Mouse (Mus musculus): ENCODE data around the gene Ahdc1. TPM values are rescaled to one million over a fixed set of nuclear protein-coding genes. Genes with fewer than 3 reads are reported as not detected.
A peak's percentile ranks its signal among the peaks of the same experiment; 100 is the strongest.

The Ahdc1 gene
- total and polyA plus RNA-seq, 2 experiments from 2014 or later, result 11.0 to 115 TPM

- Histone ChIP-seq H3K4me3 (ENCODE audit: low read depth, low read length) (no peak overlapping the region), H3K4me1 (ENCODE audit: insufficient read depth, low read length) (peaks cover 2% of the 10 kb centered on the region), H3K9me3 (ENCODE audit: low read length) (no peaks in the 10 kb centered on the region), H3K27ac (ENCODE audit: low read depth, low read length) (no peak overlapping the region), H3K9ac (replicated peaks; ENCODE audit: low read length, poor library complexity, severe bottlenecking) (no peak overlapping the region), H3K27me3 (ENCODE audit: insufficient read depth, low read length) (peaks cover 5% of the 10 kb centered on the region; the same call in 1 of the 2 replicates), H3K36me3 (ENCODE audit: insufficient read depth, low read length) (no peaks in the 10 kb centered on the region), H3K4me2 (ENCODE audit: low read depth, low read length, poor library complexity, severe bottlenecking) (no peak overlapping the region)
- ATAC-seq (ENCODE audit: low FRiP score), result no peak
- WGBS, result 1% methylated on average over 4 of the region's 4 CpGs
- DNase-seq (ENCODE audit: low spot score), result peak; percentile 80
- TF ChIP-seq CTCF (IDR thresholded peaks at IDR 0.05), result peak; percentile 92
Observed at GRCm38 (mm10) chr4:133009131-133009530, 1.9 kb upstream of the Ahdc1 start.

DNA sequence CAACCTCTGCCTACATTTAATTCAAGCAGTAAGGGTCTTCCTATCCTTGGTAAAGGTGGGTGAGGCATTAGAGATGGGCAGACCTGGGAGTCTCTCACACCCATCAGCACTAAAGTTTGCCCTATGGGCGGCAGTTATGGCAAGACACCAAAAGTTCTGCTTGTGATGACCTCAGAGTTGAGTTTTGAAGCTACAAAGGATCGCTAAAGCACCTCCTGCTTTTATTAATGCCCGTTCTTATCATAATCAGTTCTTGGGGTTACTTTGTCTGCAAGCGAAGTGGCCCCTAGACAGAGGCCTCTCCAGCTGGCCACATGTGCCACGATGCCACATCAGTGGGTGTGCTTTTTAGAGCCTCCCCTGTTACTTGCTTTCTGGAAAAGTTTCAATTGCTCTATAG is 1.4 kb upstream of the Ahdc1 start:
- no peaks in the 10 kb centered on the region for H3K9me3 ChIP-seq (ENCODE audit: low read length)
- DNase-seq (ENCODE audit: low spot score), result no peak
- no peak overlapping the region for H3K4me2 ChIP-seq (ENCODE audit: low read depth, low read length, poor library complexity, severe bottlenecking)
- ATAC-seq (ENCODE audit: low FRiP score), result no peak
- peaks cover 5% of the 10 kb centered on the region; the same call in 1 of the 2 replicates for H3K27me3 ChIP-seq (ENCODE audit: insufficient read depth, low read length)
- no peak for TF ChIP-seq CTCF (IDR thresholded peaks at IDR 0.05)
- H3K4me3 ChIP-seq (ENCODE audit: low read depth, low read length), result no peak overlapping the region
- no peak overlapping the region for H3K27ac ChIP-seq (ENCODE audit: low read depth, low read length)
- H3K4me1 ChIP-seq (ENCODE audit: insufficient read depth, low read length), result peaks cover 7% of the 10 kb centered on the region
- no peak overlapping the region for H3K9ac ChIP-seq (replicated peaks; ENCODE audit: low read length, poor library complexity, severe bottlenecking)
- H3K36me3 ChIP-seq (ENCODE audit: insufficient read depth, low read length), result no peaks in the 10 kb centered on the region
- WGBS, result 62% methylated on average over 5 of the region's 5 CpGs

GRCm38 (mm10) chr4:133010611-133011010 is 449 bp upstream of the Ahdc1 start:
- H3K4me1 ChIP-seq (ENCODE audit: insufficient read depth, low read length), result peaks cover 13% of the 10 kb centered on the region
- 0 out of 2 replicates have a peak overlapping the region, but pooled peaks have one; percentile 95 for H3K9ac ChIP-seq (replicated peaks; ENCODE audit: low read length, poor library complexity, severe bottlenecking)
- H3K4me3 ChIP-seq (ENCODE audit: low read depth, low read length), result peak overlapping the region; percentile 95
- under 1% methylated on average over 17 of the region's 17 CpGs for WGBS
- no peaks in the 10 kb centered on the region for H3K9me3 ChIP-seq (ENCODE audit: low read length)
- TF ChIP-seq CTCF (IDR thresholded peaks at IDR 0.05), result no peak
- no peak overlapping the region for H3K27ac ChIP-seq (ENCODE audit: low read depth, low read length)
- H3K4me2 ChIP-seq (ENCODE audit: low read depth, low read length, poor library complexity, severe bottlenecking), result peak overlapping the region; percentile 98
- no peaks in the 10 kb centered on the region for H3K36me3 ChIP-seq (ENCODE audit: insufficient read depth, low read length)
- peaks cover 5% of the 10 kb centered on the region; the same call in 1 of the 2 replicates for H3K27me3 ChIP-seq (ENCODE audit: insufficient read depth, low read length)
- no peak for DNase-seq (ENCODE audit: low spot score)
- ATAC-seq (ENCODE audit: low FRiP score), result no peak

DNA sequence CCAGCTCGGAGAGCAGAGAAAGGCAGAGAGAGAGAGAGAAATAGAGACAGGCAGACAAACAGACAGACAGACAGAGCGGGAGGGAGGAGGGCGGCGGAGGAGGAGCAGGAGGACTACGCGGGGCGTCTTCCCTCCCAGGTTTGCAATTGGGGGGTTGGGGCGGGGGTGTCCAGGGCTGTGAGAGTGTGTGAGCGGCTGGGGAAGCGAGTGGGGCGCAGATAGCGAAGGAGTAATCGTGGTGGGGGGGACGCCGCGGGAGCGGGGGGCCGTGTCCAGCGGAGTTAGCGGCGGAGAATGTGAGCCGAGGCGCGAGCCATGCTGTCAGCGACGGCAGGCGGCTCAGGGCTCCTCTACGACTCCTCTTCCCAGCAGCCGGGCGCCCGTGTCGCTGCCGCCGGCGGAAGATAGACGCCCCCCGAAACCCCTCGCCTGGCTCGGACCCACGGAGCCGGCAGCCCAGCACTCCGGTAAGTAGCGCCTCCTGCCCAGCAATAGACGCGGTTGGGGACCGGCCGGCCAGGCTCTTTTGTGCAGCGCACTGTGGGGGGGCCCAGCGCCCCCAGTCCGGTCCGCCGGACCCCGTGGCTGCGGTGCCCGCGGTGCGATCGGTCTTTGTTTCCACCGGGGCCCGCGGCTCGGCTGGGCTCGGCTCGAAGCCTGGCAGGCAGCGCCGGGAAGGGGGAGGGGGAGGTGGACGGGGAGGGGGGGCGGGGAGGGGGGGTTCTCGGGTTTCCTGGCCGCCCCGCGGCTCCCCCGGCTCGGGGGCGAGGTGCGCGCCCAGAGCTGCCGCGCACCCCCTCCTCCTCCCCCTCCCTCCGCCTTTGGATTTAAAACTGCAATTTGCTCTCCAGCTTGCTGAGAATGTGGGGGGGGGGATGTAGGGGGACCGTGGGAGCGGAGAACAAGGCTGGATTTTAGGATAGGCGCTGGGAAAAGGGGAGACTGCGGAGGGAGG is 1.0 kb downstream of the Ahdc1 start:
- peak; percentile 8 for ATAC-seq (ENCODE audit: low FRiP score)
- WGBS, result under 1% methylated on average over 35 of the region's 84 CpGs

GRCm38 (mm10) chr4:133012776-133013265 is 1.8 kb downstream of the Ahdc1 start:
- Histone ChIP-seq H3K27ac (ENCODE audit: low read depth, low read length) (peak overlapping the region; percentile 96), H3K4me3 (ENCODE audit: low read depth, low read length) (peak overlapping the region; percentile 95), H3K27me3 (ENCODE audit: insufficient read depth, low read length) (peaks cover 5% of the 10 kb centered on the region; the same call in 1 of the 2 replicates), H3K9me3 (ENCODE audit: low read length) (no peaks in the 10 kb centered on the region), H3K4me1 (ENCODE audit: insufficient read depth, low read length) (peaks cover 32% of the 10 kb centered on the region), H3K9ac (replicated peaks; ENCODE audit: low read length, poor library complexity, severe bottlenecking) (peak overlapping the region; percentile 95), H3K4me2 (ENCODE audit: low read depth, low read length, poor library complexity, severe bottlenecking) (peak overlapping the region; percentile 98), H3K36me3 (ENCODE audit: insufficient read depth, low read length) (no peaks in the 10 kb centered on the region)
- WGBS, result under 1% methylated on average over 15 of the region's 17 CpGs
- DNase-seq (ENCODE audit: low spot score), result peak; percentile 40
- TF ChIP-seq CTCF (IDR thresholded peaks at IDR 0.05), result no peak
- ATAC-seq (ENCODE audit: low FRiP score), result 0 out of 2 replicates have a peak, but pooled peaks have one; percentile 2

More for the DNA sequence above, 1.0 kb downstream of the Ahdc1 start:
- H3K4me2 ChIP-seq (ENCODE audit: low read depth, low read length, poor library complexity, severe bottlenecking), result peak overlapping the region; percentile 98
- TF ChIP-seq CTCF (IDR thresholded peaks at IDR 0.05), result no peak
- H3K4me3 ChIP-seq (ENCODE audit: low read depth, low read length), result peak overlapping the region; percentile 95
- H3K27me3 ChIP-seq (ENCODE audit: insufficient read depth, low read length), result peaks cover 5% of the 10 kb centered on the region; the same call in 1 of the 2 replicates
- no peaks in the 10 kb centered on the region for H3K36me3 ChIP-seq (ENCODE audit: insufficient read depth, low read length)
- peaks cover 26% of the 10 kb centered on the region for H3K4me1 ChIP-seq (ENCODE audit: insufficient read depth, low read length)
- peak; percentile 55 for DNase-seq (ENCODE audit: low spot score)
- H3K9ac ChIP-seq (replicated peaks; ENCODE audit: low read length, poor library complexity, severe bottlenecking), result peak overlapping the region; percentile 95
- H3K27ac ChIP-seq (ENCODE audit: low read depth, low read length), result peak overlapping the region; percentile 96
- H3K9me3 ChIP-seq (ENCODE audit: low read length), result no peaks in the 10 kb centered on the region
